Mouse (Mus musculus) hindbrain, embryonic 13.5 days (tissue): ENCODE results near the gene Skida1. TPM values are rescaled to one million over a fixed set of nuclear protein-coding genes. Genes with fewer than 3 reads are reported as not detected.
A peak's percentile ranks its signal among the peaks of the same experiment; 100 is the strongest.

Experiments used
- ATAC-seq: fragments of 200-750 bp; cut with Nextera tagmentation; 2 replicates; pipeline ENCODE4 v1.8.0; 2017; ENCODE audit warnings: moderate TSS enrichment; ENCODE audit not compliant: low FRiP score
- H3K27ac ChIP-seq: fragments of 300-500 bp; sonication (generic); 2 replicates; pipeline ENCODE4 v1.5.1; 2015; ENCODE audit warnings: inconsistent platforms, mild to moderate bottlenecking, moderate library complexity
- H3K27me3 ChIP-seq: fragments of 300-500 bp; sonication (generic); 2 replicates; pipeline ENCODE4 v1.6.1; 2015; ENCODE audit warnings: mild to moderate bottlenecking, inconsistent platforms
- H3K36me3 ChIP-seq: fragments of 300-500 bp; sonication (generic); 2 replicates; pipeline ENCODE4 v1.6.1; 2015; ENCODE audit warnings: mild to moderate bottlenecking, inconsistent platforms
- H3K4me1 ChIP-seq: fragments of 300-500 bp; sonication (generic); replicated peaks from 2 replicates; pipeline ENCODE4 v1.6.1; 2015; ENCODE audit warnings: inconsistent platforms
- H3K4me2 ChIP-seq: fragments of 300-500 bp; sonication (generic); 2 replicates; pipeline ENCODE4 v1.6.1; 2015; ENCODE audit warnings: inconsistent platforms, mild to moderate bottlenecking, moderate library complexity
- H3K4me3 ChIP-seq: fragments of 300-500 bp; sonication (generic); 2 replicates; pipeline ENCODE4 v1.5.1; 2015; ENCODE audit warnings: mild to moderate bottlenecking, inconsistent platforms
- H3K9ac ChIP-seq: fragments of 300-500 bp; sonication (generic); 2 replicates; pipeline ENCODE4 v1.6.1; 2015; ENCODE audit warnings: mild to moderate bottlenecking, inconsistent platforms
- H3K9me3 ChIP-seq: fragments of 300-500 bp; sonication (generic); 2 replicates; pipeline ENCODE4 v1.6.1; 2016; ENCODE audit warnings: inconsistent platforms
- WGBS: fragments of 180-500 bp; shearing (Covaris S2); methylation state at CpG from one replicate; pipeline ENCODE4 v1.1.7; 2015; 5-methylcytosine and 5-hydroxymethylcytosine counted together
- polyA plus RNA-seq: library from polyadenylated mRNA; unstranded; fragments of >200 nt; fragmentation: Nextera tagmentation; extraction: Ambion mirVana; gene quantifications from 2 replicates; pipeline ENCODE4 v1.2.1, GENCODE M21; 2015

The Skida1 gene
- polyA plus RNA-seq, 1 experiment from 2014 or later = 12.7 TPM

- H3K4me1 ChIP-seq = peaks cover 53% of the 10 kb centered on the region
- peak overlapping the region; percentile 100 for H3K9ac ChIP-seq
- no peaks in the 10 kb centered on the region for H3K36me3 ChIP-seq
- H3K27me3 ChIP-seq = no peaks in the 10 kb centered on the region
- ATAC-seq = no peak
- peak overlapping the region; percentile 100 for H3K27ac ChIP-seq
- WGBS = 4% methylated on average over 7 of the region's 7 CpGs
- H3K4me2 ChIP-seq = peak overlapping the region; percentile 91
- H3K4me3 ChIP-seq = peak overlapping the region; percentile 90
- H3K9me3 ChIP-seq = no peaks in the 10 kb centered on the region
Measured at GRCm38 (mm10) chr2:18045143-18045780, 3.6 kb downstream of the Skida1 start.

- no peaks in the 10 kb centered on the region for H3K36me3 ChIP-seq
- H3K4me2 ChIP-seq = peak overlapping the region; percentile 91
- H3K27ac ChIP-seq = peak overlapping the region; percentile 94
- WGBS = 3% methylated on average over 14 of the region's 14 CpGs
- H3K4me1 ChIP-seq = peaks cover 64% of the 10 kb centered on the region
- no peaks in the 10 kb centered on the region for H3K27me3 ChIP-seq
- peak overlapping the region; percentile 37 for H3K4me3 ChIP-seq
- H3K9me3 ChIP-seq = no peaks in the 10 kb centered on the region
- peak; percentile 72 for ATAC-seq
- peak overlapping the region; percentile 84 for H3K9ac ChIP-seq
Measured at GRCm38 (mm10) chr2:18041199-18041885, 7.5 kb downstream of the Skida1 start.

GRCm38 (mm10) chr2:18040347-18041160 is 8.3 kb downstream of the Skida1 start:
- peak; percentile 47 for ATAC-seq
- peaks cover 64% of the 10 kb centered on the region for H3K4me1 ChIP-seq
- WGBS = 5% methylated on average over 27 of the region's 27 CpGs

DNA sequence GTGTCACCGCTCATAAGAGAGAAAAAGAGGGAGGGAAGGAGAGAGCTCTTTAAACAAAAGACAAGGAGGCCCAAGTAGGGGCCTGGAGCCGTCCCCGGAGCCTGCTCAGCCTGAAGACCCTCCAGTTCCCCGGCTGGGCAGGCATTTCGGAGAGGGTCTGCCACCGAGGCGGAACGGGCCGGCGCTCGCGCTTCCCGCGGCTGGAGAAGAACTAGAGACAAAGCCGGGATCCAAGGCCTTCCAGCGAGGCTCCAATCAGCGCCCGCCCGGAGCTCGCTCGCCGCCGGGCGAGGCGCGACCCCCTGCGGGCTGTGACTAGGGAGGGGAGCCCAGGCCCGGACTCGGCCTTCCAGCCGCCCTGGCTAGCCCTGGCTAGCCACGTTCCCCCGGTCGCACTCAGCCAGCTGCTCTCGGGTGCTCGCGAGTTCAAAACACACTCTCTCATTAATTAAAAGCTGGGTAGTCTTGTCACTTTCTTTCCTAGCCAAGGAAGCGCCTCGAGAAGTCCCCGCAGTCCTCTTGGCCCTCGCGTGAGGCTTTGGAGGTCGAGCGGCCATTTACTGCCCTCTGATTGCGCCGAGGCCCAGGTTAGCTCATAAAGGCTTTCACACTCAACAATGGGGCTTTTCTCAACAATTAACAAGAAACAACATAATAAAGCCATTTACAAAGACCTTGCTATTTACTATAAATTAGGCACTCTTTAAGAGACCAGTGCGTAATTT is 9.1 kb downstream of the Skida1 start:
- Histone ChIP-seq H3K4me2 (peak overlapping the region; percentile 91), H3K36me3 (no peaks in the 10 kb centered on the region), H3K9me3 (no peaks in the 10 kb centered on the region), H3K4me3 (peak overlapping the region; percentile 37), H3K9ac (peak overlapping the region; percentile 84), H3K27ac (peak overlapping the region; percentile 94), H3K4me1 (peaks cover 66% of the 10 kb centered on the region), H3K27me3 (no peaks in the 10 kb centered on the region)
- ATAC-seq = peak; percentile 53
- WGBS = 1% methylated on average over 46 of the region's 46 CpGs

More at GRCm38 (mm10) chr2:18040347-18041160, 8.3 kb downstream of the Skida1 start:
- Histone ChIP-seq H3K9ac (peak overlapping the region; percentile 84), H3K36me3 (no peaks in the 10 kb centered on the region), H3K27me3 (no peaks in the 10 kb centered on the region), H3K27ac (peak overlapping the region; percentile 94), H3K9me3 (no peaks in the 10 kb centered on the region), H3K4me3 (peak overlapping the region; percentile 37), H3K4me2 (peak overlapping the region; percentile 91)

DNA sequence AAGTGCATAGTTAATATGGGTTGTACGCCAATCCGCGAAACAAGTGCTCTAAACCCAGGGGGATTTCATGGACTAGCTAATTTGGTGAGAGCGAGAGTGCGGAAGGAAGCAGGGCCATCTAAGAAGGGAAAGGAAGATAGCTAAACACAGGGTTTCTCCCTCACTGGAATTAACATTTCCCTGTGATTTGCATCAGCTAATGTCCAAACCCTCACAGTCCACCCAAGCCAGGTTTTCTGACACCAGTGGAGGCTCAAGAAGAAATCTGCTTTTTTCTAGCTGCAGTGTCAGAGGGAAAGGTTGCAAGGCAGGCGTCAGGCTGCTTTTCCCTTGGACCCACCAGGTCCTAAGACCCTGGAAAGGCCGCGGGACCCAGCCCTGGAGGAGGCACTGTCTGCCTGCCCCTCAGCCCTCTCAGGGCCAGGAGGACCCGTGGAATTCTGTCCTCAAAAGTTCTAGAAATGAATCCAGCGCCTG is 9.9 kb downstream of the Skida1 start:
- no peak for ATAC-seq
- H3K36me3 ChIP-seq = no peaks in the 10 kb centered on the region
- H3K4me2 ChIP-seq = peak overlapping the region; percentile 91
- H3K9me3 ChIP-seq = no peaks in the 10 kb centered on the region
- peak overlapping the region; percentile 68 for H3K27ac ChIP-seq
- peak overlapping the region; percentile 84 for H3K9ac ChIP-seq
- peak overlapping the region; percentile 37; the same call in 1 of the 2 replicates for H3K4me3 ChIP-seq
- 16% methylated on average over 10 of the region's 10 CpGs for WGBS
- peaks cover 66% of the 10 kb centered on the region for H3K4me1 ChIP-seq
- H3K27me3 ChIP-seq = no peaks in the 10 kb centered on the region

DNA sequence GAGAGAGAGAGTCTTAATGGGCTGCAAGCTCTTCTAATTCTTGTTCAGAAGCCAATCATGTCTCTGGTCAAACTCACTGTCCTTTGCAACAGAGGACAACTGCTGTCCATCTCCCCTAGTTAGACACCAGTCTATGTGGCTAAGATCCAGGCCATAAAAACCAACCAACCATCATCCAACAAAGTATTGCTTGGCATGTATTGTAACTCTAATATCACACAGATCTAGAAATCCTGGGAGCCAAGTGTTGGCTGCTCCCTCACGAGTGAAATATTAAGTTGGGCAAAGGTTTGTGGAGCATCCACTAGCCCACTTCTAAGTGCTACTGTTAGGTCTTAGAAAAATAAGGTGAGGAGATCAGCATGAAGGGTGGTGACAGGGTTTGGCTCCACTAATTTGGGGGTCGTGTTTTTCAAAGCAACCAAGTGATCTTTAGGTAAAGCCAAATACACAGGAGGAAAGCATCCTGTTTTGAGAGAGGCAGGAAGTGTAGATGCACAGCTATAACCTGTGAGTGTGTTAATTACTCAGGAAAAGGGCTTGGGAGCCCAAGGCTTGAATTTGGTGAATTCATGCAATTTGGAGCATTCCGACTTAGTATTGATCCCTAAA is 10.6 kb downstream of the Skida1 start:
- Histone ChIP-seq H3K9ac (0 out of 2 replicates have a peak overlapping the region, but pooled peaks have one; percentile 84), H3K27ac (no peak overlapping the region), H3K4me2 (no peak overlapping the region), H3K9me3 (no peaks in the 10 kb centered on the region), H3K4me3 (no peak overlapping the region), H3K36me3 (no peaks in the 10 kb centered on the region), H3K4me1 (peaks cover 69% of the 10 kb centered on the region), H3K27me3 (no peaks in the 10 kb centered on the region)
- ATAC-seq = no peak
- WGBS = 60% methylated on average over 3 of the region's 3 CpGs

GRCm38 (mm10) chr2:18037491-18037890 is 11.4 kb downstream of the Skida1 start, which contains the start of gene A930004D18Rik:
Gene A930004D18Rik (minus strand): TSS chr2:18037737.
- Histone ChIP-seq H3K4me2 (no peak within 1 kb of the TSS), H3K27ac (no peak within 1 kb of the TSS), H3K4me3 (no peak within 1 kb of the TSS), H3K4me1 (peaks cover 69% of the 10 kb centered on the region), H3K27me3 (no peaks in the 10 kb centered on the region), H3K9ac (0 out of 2 replicates have a peak within 1 kb of the TSS, but pooled peaks have one; percentile 84), H3K9me3 (no peaks in the 10 kb centered on the region), H3K36me3 (no peaks in the 10 kb centered on the region)
- no peak for ATAC-seq
- WGBS = 76% methylated on average over 2 of the region's 2 CpGs

DNA sequence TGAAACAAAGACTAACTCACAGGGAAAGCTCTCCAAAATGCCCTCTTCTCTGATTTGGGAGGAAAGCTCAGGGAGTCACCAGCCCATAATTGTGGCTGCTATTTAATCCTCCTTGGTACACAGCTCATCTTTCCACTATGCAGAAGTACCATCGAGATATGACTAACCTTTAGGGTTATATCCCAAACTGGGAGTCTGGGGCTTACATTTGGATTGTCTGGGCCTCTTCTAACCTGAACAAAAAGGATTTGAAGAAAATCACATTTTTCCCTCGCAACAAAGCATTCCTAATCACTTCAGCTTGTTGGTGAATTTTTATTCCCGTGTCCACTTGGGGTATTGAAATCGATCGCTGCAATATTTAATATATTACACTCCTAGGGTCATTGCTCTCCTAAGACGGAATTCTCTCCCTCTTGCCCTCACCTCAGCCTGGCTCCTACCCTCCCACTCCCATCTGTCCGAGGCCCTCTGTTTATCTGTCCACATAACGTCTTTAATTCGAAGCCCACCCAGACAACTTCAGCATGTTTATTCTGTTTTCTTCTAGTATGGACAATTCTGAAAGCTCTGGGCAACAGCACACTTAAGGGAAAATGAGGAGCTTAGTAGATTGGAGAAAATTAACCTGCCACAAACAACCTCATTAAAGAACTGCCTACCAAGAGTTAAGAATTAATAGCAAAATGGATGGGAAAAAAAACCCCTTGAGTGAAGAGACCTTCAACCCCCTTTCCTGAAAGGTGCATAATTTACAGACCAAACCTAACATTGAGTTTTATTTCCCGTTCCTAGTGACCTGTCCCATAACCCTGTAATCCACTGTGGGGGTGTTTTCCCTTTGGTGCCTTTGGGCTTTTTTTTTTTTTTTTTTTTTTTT is 14.2 kb downstream of the Skida1 start:
- ATAC-seq = no peak
- Histone ChIP-seq H3K4me1 (peaks cover 61% of the 10 kb centered on the region), H3K9ac (no peak overlapping the region)

DNA sequence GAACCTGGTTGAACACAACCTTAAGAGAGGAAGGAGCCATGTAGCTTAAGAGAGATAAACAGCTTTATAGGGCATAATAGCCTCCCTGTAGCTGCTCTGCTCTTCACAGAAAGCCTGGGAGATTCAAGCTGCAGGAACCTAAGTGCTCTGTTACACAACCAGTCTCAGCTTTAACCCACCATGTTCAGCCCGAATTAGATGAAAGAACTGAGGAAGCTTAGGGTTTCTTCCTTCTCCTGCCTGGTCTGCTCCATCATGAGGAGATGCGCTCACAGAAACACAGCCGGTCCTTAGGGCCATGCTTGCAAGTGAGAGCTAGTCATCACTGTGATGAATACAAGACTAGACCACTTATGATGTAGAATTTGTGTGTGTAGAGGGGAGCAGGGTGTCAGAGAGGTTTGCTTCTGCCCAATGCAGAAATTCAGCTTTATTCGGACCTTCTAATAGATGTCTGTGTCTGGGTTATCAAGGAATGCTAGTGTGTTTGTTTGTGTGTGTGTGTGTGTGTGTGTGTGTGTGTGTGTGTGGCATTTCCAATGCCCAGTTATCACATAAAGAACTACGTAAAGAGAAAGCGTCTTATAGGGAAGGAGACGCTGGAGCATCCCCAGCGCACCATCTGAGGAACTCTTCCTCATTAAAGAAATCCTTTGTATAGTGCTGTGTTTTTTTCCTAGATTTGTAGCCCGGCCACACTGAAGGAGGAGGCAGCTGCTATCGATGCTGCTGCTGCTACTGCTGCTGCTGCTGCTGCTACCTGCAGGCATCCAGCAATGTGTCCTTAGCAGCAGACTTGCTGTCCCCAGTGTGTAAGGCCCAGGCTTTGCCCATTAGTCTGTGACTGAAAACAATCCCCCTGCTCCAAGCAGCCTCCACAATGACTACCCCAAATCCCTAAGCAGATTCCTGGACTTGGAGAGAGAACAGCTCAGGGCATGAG is 15.4 kb downstream of the Skida1 start:
- H3K27ac ChIP-seq = peak overlapping the region; percentile 61
- H3K27me3 ChIP-seq = no peaks in the 10 kb centered on the region
- H3K9me3 ChIP-seq = no peaks in the 10 kb centered on the region
- peak overlapping the region; percentile 92 for H3K4me2 ChIP-seq
- H3K4me1 ChIP-seq = peaks cover 54% of the 10 kb centered on the region
- H3K36me3 ChIP-seq = no peaks in the 10 kb centered on the region
- peak; percentile 40; the same call in 1 of the 2 replicates for ATAC-seq
- WGBS = 27% methylated on average over 10 of the region's 10 CpGs
- H3K4me3 ChIP-seq = no peak overlapping the region
- H3K9ac ChIP-seq = peak overlapping the region; percentile 59

More for the DNA sequence above, 14.2 kb downstream of the Skida1 start:
- no peaks in the 10 kb centered on the region for H3K36me3 ChIP-seq
- H3K27ac ChIP-seq = peak overlapping the region; percentile 61; the same call in 1 of the 2 replicates
- H3K4me3 ChIP-seq = no peak overlapping the region
- H3K4me2 ChIP-seq = no peak overlapping the region
- no peaks in the 10 kb centered on the region for H3K9me3 ChIP-seq
- no peaks in the 10 kb centered on the region for H3K27me3 ChIP-seq
- WGBS = 37% methylated on average over 10 of the region's 10 CpGs

GRCm38 (mm10) chr2:18032538-18032895 is 16.3 kb downstream of the Skida1 start:
- Histone ChIP-seq H3K27ac (no peak overlapping the region), H3K4me2 (peak overlapping the region; percentile 92), H3K9ac (0 out of 2 replicates have a peak overlapping the region, but pooled peaks have one; percentile 59), H3K4me1 (peaks cover 49% of the 10 kb centered on the region), H3K27me3 (no peaks in the 10 kb centered on the region), H3K9me3 (no peaks in the 10 kb centered on the region), H3K4me3 (no peak overlapping the region), H3K36me3 (no peaks in the 10 kb centered on the region)
- WGBS = 40% methylated on average over 5 of the region's 5 CpGs
- ATAC-seq = no peak
